Mouse (Mus musculus): Measurements from ENCODE around the gene Aacs. TPM values are rescaled to one million over a fixed set of nuclear protein-coding genes. Genes with fewer than 3 reads are reported as not detected.

Gene Aacs
- polyA plus RNA-seq, 1 experiment: 58.6 TPM

DNA sequence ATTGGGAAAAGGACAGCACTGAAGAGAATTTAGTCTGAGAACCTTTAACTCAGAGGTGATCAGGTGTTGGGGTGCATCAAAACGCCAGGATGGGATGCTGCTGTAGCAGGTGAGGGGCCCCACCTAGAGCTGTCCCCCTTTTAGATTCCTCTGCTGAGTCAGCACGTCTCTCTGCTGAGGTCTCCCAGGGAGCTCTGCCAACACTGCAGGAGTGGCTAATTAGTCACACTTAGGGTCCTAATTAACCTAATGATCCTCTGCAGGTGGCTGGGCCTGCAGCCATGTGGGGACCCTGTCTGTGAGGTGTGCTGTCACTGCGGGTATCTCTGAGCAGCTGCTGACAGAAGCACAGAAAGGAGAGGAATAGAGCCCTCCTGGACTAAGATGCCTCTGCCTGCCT is 26.6 kb downstream of the Aacs start:
- TF ChIP-seq CTCF (IDR thresholded peaks at IDR 0.05; ENCODE audit: insufficient read depth, low read length) (no peak), POLR2A (IDR thresholded peaks at IDR 0.05; ENCODE audit: borderline replicate concordance, extremely low read depth, low read depth, low read length) (no peak)
- no peaks in the 10 kb centered on the region for H3K4me1 ChIP-seq (ENCODE audit: control insufficient read depth, insufficient read depth, low read length)
- WGBS: 66% methylated on average over 3 of the region's 3 CpGs
- no peak for DNase-seq
- no peak overlapping the region for H3K4me3 ChIP-seq (replicated peaks; ENCODE audit: extremely low read depth, low read depth, low read length)

DNA sequence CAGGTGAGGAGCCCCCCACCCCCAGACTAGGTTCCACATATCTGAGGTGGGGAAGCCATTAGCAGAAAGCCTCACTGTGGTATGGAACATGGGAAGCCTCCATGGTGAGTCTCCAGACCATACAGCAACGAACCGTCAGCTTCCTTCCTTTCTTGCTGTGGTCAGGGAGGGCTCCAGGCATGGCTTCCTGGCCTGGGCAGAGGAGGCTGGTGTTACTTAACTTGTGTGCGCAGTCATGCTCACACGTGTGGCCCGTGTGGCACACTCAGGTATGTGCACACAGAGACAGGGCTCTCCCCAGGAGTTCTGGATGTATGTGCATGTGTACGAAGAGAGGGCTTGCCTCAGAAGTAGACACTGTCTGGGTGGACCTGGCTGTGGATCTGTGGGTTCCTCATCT is 28.0 kb downstream of the Aacs start:
- TF ChIP-seq POLR2A (IDR thresholded peaks at IDR 0.05; ENCODE audit: borderline replicate concordance, extremely low read depth, low read depth, low read length) (no peak), CTCF (IDR thresholded peaks at IDR 0.05; ENCODE audit: insufficient read depth, low read length) (no peak)
- 83% methylated on average over 6 of the region's 6 CpGs for WGBS
- Histone ChIP-seq H3K4me1 (ENCODE audit: control insufficient read depth, insufficient read depth, low read length) (no peaks in the 10 kb centered on the region), H3K4me3 (replicated peaks; ENCODE audit: extremely low read depth, low read depth, low read length) (no peak overlapping the region)
- no peak for DNase-seq

DNA sequence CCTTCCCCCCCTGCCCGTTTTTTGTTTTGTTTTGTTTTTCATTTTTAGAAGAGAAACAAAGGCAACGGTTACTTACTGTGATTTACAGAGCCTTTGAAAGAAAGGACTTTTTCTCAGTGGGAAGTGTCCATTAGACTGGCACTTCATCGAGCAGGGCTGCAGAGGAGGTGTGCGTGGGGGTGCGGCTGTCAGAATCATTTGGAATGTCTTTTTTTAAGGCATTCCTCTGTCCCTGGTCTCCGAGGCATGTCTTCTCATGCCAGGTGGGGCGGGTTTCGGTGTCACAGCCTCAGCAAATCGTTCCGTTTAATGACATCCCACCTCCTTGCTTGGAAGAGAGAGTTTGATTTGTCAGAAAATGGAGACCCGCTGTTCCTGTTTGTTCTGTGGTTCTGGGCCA is 29.1 kb downstream of the Aacs start:
- 74% methylated on average over 11 of the region's 11 CpGs for WGBS
- Histone ChIP-seq H3K4me3 (replicated peaks; ENCODE audit: extremely low read depth, low read depth, low read length) (no peak overlapping the region), H3K4me1 (ENCODE audit: control insufficient read depth, insufficient read depth, low read length) (no peaks in the 10 kb centered on the region)
- no peak for DNase-seq
- TF ChIP-seq POLR2A (IDR thresholded peaks at IDR 0.05; ENCODE audit: borderline replicate concordance, extremely low read depth, low read depth, low read length) (no peak), CTCF (IDR thresholded peaks at IDR 0.05; ENCODE audit: insufficient read depth, low read length) (no peak)

DNA sequence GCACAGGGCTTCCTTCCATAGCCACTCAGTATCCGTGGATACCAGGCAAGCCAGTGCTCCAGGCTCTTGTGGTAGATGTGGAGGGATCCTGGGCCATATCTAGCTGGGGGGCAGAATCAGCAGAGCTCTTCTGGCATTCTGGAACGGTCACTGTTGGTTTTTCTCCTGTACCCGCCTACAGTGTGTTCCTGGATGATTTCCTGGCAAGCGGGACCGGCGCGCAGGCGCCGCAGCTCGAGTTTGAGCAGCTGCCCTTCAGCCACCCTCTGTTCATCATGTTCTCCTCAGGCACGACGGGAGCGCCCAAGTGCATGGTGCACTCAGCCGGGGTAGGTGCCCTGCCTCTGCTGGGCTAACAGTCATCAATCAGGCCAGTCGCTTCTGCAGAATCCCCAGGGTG is 30.4 kb downstream of the Aacs start:
- Histone ChIP-seq H3K4me3 (replicated peaks; ENCODE audit: extremely low read depth, low read depth, low read length) (no peak overlapping the region), H3K4me1 (ENCODE audit: control insufficient read depth, insufficient read depth, low read length) (no peaks in the 10 kb centered on the region)
- 85% methylated on average over 15 of the region's 15 CpGs for WGBS
- no peak for DNase-seq
- TF ChIP-seq CTCF (IDR thresholded peaks at IDR 0.05; ENCODE audit: insufficient read depth, low read length): no peak
- no peak for TF ChIP-seq POLR2A (IDR thresholded peaks at IDR 0.05; ENCODE audit: borderline replicate concordance, extremely low read depth, low read depth, low read length)

GRCm38 (mm10) chr5:125507582-125507981 is 32.0 kb downstream of the Aacs start:
- DNase-seq: no peak
- Histone ChIP-seq H3K4me1 (ENCODE audit: control insufficient read depth, insufficient read depth, low read length) (no peaks in the 10 kb centered on the region), H3K4me3 (replicated peaks; ENCODE audit: extremely low read depth, low read depth, low read length) (no peak overlapping the region)
- TF ChIP-seq POLR2A (IDR thresholded peaks at IDR 0.05; ENCODE audit: borderline replicate concordance, extremely low read depth, low read depth, low read length) (no peak), CTCF (IDR thresholded peaks at IDR 0.05; ENCODE audit: insufficient read depth, low read length) (0 out of 2 replicates have a peak, but pooled peaks have one; percentile 9)
- 89% methylated on average over 9 of the region's 9 CpGs for WGBS

DNA sequence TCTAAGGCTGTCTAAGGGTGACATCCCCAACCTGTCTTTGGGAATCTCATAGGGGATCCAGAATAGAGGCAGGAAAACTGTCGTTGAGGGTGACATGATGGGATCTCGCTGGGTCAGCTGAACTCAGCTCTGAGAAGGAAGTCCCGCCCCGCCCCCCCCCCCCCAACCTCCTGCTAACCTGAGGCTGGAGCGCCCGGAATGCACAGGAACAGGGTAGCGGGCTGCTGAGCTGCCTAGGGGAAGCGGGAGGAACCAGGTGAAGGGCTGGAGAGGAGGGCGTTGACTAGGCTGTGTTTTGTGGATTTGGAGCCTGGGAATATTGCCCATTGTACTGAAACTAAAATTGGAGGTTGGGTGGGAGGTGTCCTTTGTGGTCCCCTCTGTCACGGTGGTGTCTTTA is 32.4 kb downstream of the Aacs start:
- H3K4me1 ChIP-seq (ENCODE audit: control insufficient read depth, insufficient read depth, low read length): no peaks in the 10 kb centered on the region

DNA sequence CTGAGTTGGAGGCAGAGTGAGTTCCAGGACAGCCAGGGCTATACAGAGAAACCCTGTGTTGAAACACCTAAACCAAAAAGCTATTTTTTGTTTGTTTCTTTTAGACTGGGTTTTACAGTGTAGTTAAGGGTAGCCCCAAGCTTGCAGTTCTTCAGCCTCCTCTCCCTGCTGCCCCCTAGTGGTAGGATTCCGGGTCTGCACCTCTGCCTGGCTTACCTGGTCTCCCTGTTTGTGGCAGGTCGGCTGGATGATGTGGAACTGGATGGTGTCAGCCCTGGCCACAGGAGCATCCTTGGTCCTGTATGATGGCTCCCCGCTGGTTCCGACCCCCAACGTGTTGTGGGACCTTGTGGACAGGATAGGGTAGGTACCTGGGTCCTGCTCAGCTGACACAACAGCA is 33.9 kb downstream of the Aacs start:
- WGBS: 56% methylated on average over 5 of the region's 5 CpGs
- TF ChIP-seq POLR2A (IDR thresholded peaks at IDR 0.05; ENCODE audit: borderline replicate concordance, extremely low read depth, low read depth, low read length): no peak
- TF ChIP-seq CTCF (IDR thresholded peaks at IDR 0.05; ENCODE audit: insufficient read depth, low read length): peak; percentile 89
- peak; percentile 39 for DNase-seq
- no peak overlapping the region for H3K4me3 ChIP-seq (replicated peaks; ENCODE audit: extremely low read depth, low read depth, low read length)
- H3K4me1 ChIP-seq (ENCODE audit: control insufficient read depth, insufficient read depth, low read length): no peaks in the 10 kb centered on the region

More for the DNA sequence above, 32.4 kb downstream of the Aacs start:
- WGBS: 96% methylated on average over 10 of the region's 10 CpGs
- DNase-seq: no peak
- H3K4me3 ChIP-seq (replicated peaks; ENCODE audit: extremely low read depth, low read depth, low read length): no peak overlapping the region
- TF ChIP-seq CTCF (IDR thresholded peaks at IDR 0.05; ENCODE audit: insufficient read depth, low read length) (no peak), POLR2A (IDR thresholded peaks at IDR 0.05; ENCODE audit: borderline replicate concordance, extremely low read depth, low read depth, low read length) (no peak)

GRCm38 (mm10) chr5:125515006-125515405 is 39.4 kb downstream of the Aacs start:
- no peak for TF ChIP-seq POLR2A (IDR thresholded peaks at IDR 0.05; ENCODE audit: borderline replicate concordance, extremely low read depth, low read depth, low read length)
- no peak for TF ChIP-seq CTCF (IDR thresholded peaks at IDR 0.05; ENCODE audit: insufficient read depth, low read length)
- no peaks in the 10 kb centered on the region for H3K4me1 ChIP-seq (ENCODE audit: control insufficient read depth, insufficient read depth, low read length)
- no peak overlapping the region for H3K4me3 ChIP-seq (replicated peaks; ENCODE audit: extremely low read depth, low read depth, low read length)
- DNase-seq: no peak
- 87% methylated on average over 12 of the region's 12 CpGs for WGBS

DNA sequence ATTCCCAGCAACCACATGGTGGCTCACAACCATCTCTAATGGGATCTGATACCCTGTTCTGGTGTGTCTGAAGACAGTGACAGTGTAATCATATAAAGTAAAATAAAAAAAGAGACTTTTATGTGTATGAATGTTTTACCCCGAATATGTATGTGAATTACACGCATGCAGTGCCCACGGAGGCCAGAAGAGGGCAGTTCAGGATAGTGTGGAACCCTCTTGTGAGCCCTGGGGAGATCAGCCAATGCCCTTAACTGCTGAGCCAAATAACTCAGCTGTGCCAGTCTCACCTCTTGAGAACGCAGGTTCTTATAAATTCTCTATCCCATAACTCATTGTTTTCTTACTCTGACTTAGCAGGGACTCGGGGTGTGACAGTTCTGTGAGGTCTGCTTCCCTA is 43.0 kb downstream of the Aacs start:
- Histone ChIP-seq H3K4me3 (replicated peaks; ENCODE audit: extremely low read depth, low read depth, low read length) (no peak overlapping the region), H3K4me1 (ENCODE audit: control insufficient read depth, insufficient read depth, low read length) (no peaks in the 10 kb centered on the region)
- no peak for TF ChIP-seq POLR2A (IDR thresholded peaks at IDR 0.05; ENCODE audit: borderline replicate concordance, extremely low read depth, low read depth, low read length)
- TF ChIP-seq CTCF (IDR thresholded peaks at IDR 0.05; ENCODE audit: insufficient read depth, low read length): peak; percentile 60
- no peak for DNase-seq
- WGBS: 76% methylated on average over 5 of the region's 5 CpGs

- TF ChIP-seq POLR2A (IDR thresholded peaks at IDR 0.05; ENCODE audit: borderline replicate concordance, extremely low read depth, low read depth, low read length) (no peak), CTCF (IDR thresholded peaks at IDR 0.05; ENCODE audit: insufficient read depth, low read length) (no peak)
- peak overlapping the region; percentile 47 for H3K4me3 ChIP-seq (replicated peaks; ENCODE audit: extremely low read depth, low read depth, low read length)
- peak; percentile 12 for DNase-seq
- 20% methylated on average over 15 of the region's 15 CpGs for whole genome bisulfite sequencing
- no peaks in the 10 kb centered on the region for H3K4me1 ChIP-seq (ENCODE audit: control insufficient read depth, insufficient read depth, low read length)
Observed at GRCm38 (mm10) chr5:125520930-125521590, 45.4 kb downstream of the Aacs start.
